Mouse (Mus musculus) kidney, postnatal 25 days (tissue): ENCODE measurements around the gene Sgcd.
A peak's percentile ranks its signal among the peaks of the same experiment; 100 is the strongest.

Experiments used
- DNase-seq, 2 experiments: peaks; one replicate each; pipeline ENCODE4 v3.0.0; 2021; ENCODE audit warnings: mixed read lengths in 2 of 2

Sgcd gene

GRCm38 (mm10) chr11:46924946-46925345, 1063.8 kb downstream of the Sgcd start:
- DNase-seq, result no peak

DNA sequence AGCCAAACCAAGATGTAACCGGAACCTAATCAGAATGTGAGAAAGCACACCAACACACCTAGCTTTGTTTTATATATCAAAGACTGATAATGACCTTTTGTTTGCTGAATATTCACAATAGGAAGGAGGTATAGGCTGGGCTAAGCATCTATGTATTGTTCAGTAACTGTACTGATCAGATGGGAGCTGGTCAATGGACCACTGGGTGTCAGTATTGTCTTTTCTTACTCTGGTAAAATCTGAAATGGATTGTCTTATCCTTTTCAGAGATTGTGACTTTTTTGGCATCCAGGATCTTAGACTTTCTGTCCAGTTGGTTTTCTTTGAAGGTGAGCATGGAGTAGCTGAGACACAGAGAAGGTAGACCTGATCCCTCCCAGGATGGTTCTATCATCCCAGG, 1068.5 kb downstream of the Sgcd start:
- no peak for DNase-seq

DNA sequence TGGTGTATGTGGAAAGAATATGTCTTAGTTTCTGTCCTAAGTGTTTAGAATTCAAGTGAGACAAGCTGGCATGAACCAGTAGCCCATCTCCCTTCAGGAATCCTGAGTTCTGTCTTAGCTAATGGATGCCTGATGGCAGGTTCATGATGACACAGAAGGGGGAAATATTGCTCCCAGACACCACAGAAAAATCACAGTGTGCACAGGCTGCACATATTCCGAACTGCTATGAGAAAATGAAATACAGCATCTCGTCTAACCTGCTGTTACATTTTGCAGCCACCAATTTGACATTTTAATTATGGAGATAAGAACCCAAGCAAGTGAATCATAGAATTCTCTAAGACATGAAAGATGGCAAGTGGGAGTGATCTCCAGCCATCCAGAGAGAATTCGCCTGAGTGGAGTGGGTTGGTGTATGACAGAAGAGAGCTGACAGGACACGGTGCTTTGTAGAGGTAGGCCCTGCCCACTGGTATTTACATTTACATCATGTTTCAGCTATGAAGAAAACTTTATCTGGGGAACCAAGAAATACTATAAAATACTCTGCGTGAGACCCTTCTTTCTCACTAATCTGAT, 1076.0 kb downstream of the Sgcd start:
- DNase-seq, result no peak

DNA sequence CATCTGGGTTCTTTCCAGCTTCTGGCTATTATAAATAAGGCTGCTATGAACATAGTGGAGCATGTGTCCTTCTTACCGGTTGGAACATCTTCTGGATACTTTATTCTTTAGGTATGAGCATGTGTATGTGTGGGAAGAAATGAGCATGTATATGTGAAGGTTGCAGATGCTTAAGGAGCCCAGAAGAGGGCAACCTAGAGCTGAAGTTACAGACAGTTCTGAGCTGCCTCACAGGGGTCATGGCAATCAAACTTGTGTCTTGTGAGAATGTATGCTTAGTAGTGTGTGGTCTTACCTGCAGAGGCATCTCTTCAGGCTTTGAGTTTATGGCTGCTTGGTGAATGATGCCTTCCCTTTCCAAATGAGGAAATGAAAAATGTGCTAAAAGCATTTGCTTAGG, 1084.5 kb downstream of the Sgcd start:
- DNase-seq, result no peak

GRCm38 (mm10) chr11:46889093-46889492, 1099.7 kb downstream of the Sgcd start:
- no peak for DNase-seq

DNA sequence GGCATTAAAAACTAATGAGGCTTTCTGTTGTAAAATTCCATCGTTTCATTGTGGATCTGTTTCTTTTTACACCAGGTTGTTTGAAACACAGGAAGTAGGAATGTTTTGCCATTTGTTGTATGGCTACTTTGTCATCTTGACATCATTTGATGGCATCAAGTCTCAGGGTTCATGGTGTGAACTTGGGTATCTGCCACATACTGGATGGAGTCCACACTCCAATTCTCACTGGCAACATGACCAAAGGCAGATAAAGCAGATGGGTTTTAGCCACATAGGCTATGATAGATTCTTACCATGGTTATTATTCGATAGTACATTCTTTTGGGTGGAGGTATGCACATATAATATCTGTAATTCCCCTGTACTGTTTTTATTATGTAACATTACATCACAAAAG, 1106.3 kb downstream of the Sgcd start:
- no peak for DNase-seq

DNA sequence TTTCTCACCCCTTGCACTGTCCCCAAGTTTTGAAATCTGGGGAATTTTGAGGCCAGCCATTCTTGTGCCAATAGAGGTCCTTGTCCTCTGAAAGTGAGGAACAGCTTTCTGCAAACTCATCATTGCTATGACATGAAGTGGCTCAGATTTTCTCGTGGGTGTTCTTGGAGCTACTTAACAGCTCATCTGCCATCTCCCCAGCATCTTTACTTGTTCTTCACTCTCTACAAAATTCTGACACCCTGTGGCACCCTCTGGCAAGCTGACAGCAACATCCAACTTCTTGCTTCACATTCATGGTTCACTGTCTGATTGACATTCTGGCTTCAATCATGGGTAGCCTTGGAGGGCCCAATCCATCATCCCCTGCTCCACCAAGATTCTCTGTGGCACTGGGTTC, 1113.0 kb downstream of the Sgcd start:
- DNase-seq, result no peak

DNA sequence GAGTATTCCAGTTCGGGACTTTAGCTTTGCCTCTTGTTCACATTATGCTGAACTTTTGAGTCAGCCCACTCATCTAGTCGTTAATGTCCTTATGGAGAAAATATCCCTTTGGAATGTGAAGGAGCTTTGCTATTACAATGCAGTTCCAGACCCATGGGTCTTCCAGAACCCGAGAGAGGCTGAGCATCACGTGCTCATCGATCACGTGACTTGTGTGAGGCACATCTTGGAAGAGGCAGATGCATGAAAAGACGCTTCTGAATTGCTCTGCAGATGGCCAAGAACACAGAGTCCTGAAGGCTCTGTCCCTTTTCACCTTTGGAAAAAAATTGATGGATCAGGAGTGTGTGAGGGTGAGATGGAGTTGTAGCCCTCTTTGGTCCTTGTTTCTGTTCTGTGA, 1120.2 kb downstream of the Sgcd start:
- no peak for DNase-seq

GRCm38 (mm10) chr11:46864809-46865208, 1124.0 kb downstream of the Sgcd start:
- peak in 1 of 2 experiments; percentile 9 for DNase-seq

- no peak for DNase-seq
Observed at GRCm38 (mm10) chr11:46848221-46848971, 1140.4 kb downstream of the Sgcd start.

DNA sequence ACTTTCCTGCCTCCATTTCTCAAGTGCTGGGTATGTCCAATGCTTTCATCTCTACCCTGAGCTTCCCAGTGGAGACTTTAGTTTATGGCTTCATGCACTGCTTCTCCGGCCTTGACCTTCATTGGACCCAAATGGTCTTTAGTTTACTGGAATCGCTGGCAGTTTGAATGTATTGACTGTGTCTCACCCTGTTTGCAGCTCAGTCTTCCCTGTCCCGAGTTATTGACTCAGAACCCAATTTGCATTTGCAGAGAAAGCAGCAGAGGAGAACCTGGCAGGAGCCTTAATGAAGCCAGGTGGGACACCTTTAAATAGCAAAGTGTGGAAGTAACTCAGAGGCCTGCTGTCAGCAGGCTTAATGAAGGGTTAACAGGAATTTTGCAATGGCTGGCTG, 1140.9 kb downstream of the Sgcd start:
- no peak for DNase-seq

- DNase-seq, result peak; percentile 50 to 77
Observed at GRCm38 (mm10) chr11:46846661-46847060, 1142.1 kb downstream of the Sgcd start.
